Mouse (Mus musculus) cerebellum, adult 11 months (tissue): ENCODE results near the gene Olfr1252.

Source experiments
- DNase-seq: peaks from one replicate; pipeline ENCODE4 v3.0.0; 2022

Olfr1252 gene

DNA sequence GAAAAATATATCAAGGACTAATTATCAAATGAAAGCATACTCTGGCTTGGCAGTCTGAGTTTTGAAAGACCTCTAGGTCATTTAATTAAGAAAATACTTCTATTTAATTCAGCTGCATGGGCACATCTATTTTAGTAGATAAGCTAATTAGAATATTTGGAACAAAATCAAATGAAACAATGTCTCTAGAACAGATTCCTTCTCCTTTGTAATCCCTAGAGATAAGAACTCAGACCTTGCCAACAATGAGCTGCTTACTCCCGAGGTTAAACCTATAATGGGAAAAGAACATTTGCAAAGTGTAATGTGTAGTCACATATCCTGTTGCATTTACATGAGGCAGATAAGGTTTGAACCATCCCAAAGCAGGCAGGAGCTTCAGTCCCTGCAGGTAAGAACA is at the start of gene Olfr1252:
TSS of gene Olfr1252 (minus strand) at position 101 of the 400 bp plus-strand sequence.
- no peak for DNase-seq

DNA sequence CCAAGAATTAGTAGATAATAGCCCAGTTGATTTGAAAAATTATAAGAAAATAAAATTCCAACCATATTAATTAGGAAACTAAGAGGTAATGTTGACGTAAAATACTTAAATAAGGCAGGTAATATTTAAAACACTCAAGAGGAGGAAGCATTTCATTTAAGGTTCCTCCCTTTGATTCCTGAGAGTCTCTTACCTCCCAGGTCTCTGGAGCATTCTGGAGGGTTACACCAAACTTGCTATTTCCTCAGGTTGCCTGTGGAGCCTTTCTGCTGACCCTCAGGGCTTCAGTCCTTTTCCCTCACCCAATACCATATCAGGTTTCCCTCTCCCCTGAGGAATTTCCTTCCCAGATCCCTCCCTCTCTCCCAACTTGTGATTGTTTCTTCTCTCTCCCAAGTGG is 32.2 kb upstream of the Olfr1252 start, which contains the start of gene Olfr1253:
TSS of gene Olfr1253 (minus strand) at position 101 of the 400 bp plus-strand sequence.
- DNase-seq = no peak

DNA sequence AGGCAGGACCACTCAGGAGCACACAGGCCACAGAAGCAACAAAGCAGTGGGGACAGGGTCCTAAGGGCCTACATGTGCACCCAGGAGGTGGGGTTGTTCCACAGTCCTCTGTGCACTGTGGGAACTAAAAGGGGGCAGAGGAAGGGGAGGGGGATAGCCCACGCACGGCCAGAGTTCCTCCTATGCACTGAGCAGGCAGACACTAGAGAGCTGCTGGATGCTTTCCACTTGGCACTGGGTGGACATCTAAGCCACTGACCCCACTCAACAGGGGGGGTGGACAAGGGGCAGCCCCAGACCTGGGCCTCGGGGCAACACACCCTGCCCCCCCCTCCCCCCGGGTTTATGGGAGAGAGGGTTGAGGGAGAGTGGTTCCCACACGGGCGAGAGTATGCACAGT is 32.8 kb downstream of the Olfr1252 start:
- no peak for DNase-seq

DNA sequence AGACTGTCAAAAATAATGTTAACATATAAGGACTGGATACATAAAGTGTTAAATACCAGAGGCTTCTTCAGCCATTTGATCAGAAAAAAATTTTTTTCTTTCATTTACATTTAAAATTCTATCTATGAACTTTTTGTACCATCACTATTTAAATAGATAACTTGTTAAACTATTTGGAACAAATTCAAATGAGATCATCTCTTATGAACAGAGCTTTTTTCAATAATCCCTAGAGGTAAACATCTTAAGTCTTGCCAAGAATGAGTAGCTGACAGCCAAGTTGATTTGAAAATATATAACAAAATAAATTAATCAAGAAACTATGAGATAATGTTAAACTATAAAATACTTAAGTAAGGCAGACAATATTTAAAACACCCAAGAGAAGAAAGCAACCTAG is 53.0 kb downstream of the Olfr1252 start, which contains the start of gene Olfr1251:
TSS of gene Olfr1251 (minus strand) at position 101 of the 400 bp plus-strand sequence.
- DNase-seq = no peak
